Mouse (Mus musculus) urinary bladder, postnatal 10 days (tissue): ENCODE data around the gene Rnf111.
"Not testable (repeated sequence)": the region's sequence is repeated elsewhere in the genome, so short reads cannot be mapped to it uniquely, and the experiment has no call there.

ENCODE experiments used
- DNase-seq: peaks from one replicate; pipeline ENCODE4 v3.0.0; 2022; ENCODE audit warnings: low spot score

Gene Rnf111

DNA sequence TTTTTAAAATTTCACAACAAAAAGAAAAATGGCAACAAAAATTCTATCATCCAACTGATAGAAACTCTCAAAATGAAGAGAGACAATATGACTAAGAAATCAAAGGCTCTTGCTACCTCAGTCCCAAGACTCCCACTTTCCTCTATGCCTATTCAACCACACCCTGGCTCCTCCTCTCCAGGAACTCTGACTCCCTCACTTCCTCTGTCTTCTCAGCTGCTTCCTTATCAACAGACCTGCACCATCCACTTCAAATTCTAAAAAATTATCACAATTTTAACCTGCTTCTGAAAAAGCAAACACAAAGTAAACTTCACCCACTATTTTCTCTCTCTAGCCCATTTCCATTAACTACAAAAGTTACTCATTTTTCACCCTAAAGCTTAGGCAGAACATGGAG is 6.5 kb downstream of the Rnf111 start:
- DNase-seq: no peak

DNA sequence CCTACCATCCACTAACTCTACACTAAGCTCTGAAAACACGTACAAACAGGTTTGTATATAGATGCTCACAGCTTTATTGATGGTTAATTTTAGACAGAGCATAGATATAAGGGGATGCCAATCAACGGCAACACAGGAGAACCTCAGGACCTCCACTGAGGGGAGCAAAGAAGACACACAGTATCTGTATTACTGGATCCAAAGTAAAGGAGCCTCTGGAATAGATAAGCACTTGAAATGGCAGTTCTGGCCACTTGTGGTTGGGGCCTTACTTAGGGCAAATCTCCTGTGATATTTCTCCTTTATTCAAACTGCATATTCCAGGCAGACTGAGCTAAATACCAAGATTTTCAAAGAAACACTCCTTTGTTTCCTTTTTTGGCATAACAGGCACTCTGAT is 10.5 kb downstream of the Rnf111 start:
- no peak for DNase-seq

DNA sequence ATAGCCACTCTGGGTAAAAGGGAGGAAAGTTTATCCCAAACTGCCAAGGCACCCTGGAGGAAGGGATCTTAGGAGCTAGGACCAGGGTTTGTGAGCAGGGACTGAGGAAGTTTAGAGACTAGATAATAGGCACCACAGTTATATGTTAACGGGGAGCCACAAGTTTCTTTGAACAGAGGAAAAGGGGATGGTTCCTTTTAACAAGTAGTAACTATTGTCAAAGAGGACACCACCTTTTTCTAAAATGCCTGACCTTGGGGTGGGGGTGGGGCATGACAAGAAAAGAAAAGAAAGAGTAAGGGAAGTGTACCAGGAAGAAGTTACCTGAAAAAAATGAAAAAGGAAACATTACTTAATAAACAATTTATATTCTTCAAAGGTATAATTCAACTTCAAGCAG is 12.3 kb downstream of the Rnf111 start:
- DNase-seq: no peak

DNA sequence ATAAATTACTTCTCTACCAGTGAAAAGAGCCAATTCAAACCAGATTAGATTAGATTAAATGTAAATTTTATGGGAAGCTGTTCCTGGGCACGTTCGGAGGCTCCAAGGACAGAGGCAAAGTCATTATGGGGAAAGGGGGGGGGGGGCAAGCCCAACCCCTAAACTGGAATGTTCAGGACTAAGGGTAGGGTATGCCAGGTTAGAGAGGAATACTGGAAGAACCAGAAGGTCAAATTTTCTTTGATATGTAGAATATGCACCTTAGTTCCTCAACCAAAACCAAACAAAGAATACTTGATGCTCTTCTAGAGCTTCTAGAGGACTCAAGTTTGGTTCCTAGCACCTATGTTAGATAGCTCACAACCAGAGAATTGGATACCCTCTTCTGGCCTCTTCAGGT is 16.1 kb downstream of the Rnf111 start:
- no peak for DNase-seq

DNA sequence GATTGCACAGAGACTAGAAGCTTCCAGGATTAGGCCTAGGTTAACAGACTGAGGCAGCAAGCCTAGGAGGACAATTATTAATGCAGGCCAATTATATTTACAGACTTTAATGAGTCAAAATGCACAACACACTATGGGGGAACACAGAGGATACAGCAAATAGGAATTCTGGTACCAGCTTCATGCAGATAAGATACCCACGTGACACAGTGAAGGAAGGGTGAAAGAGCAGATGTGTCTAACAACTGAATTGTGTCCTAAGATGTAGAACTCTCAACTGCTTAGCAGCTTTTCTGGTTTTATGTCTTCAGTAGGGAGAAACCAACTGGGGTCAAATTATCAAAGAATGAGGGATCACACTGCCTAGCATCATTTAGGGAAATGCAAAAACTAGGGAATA is 17.7 kb downstream of the Rnf111 start:
- no peak for DNase-seq

DNA sequence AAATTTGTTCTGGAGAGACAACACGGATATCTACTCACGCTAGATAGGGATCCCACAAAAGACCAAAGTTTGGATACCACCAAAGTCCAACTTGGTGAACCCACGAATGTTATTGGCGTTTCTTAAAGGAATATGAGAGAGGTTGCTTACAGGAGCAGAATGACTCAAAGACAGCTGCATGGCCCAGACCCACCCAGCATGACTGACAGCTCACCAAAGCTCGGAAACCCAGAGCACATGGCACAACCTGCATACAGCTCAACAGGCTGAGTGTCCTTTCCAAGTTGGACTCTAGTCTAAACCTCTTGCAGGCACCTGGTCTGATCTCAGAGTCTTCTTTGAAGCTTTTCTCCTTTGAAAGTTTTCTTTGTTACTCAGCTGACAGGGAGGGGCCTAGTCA is 20.0 kb downstream of the Rnf111 start:
- DNase-seq: no peak

DNA sequence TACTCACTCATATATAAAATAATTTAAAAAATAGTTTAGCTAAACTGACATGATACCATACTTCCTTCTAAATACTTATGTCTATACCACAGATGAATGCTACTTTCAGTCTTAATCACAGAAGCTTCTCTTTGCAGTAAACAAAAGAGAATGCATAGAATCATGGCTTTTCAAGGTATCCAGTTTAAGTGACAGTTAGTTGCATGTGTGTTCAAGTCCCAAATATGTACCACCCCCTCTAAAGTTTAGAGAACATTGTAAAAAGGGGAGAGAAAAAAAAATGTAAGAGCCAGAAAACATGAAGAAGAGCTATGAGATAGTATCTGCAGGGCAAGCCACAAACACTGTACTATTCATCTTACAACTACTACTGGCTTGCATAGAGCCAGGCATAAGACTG is 21.7 kb downstream of the Rnf111 start:
- no peak for DNase-seq

DNA sequence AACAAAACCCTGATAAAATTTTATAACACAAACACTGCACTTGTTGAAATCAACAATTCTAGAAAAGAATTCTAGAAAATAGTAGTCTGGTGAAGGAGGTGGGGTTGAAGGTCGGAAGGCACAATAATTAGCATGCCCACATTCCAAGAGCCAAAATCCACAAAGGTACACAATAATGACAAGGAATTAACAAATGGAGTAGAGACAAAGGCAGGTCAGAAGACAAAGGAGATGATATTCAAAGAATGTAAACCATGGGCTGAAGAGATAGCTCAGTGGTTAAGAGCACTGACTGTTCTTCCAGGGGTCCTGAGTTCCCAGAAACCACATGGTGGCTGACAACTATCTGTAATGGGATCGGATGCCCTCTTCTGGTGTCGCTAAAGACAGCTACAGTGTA is 26.3 kb downstream of the Rnf111 start:
- no peak for DNase-seq

DNA sequence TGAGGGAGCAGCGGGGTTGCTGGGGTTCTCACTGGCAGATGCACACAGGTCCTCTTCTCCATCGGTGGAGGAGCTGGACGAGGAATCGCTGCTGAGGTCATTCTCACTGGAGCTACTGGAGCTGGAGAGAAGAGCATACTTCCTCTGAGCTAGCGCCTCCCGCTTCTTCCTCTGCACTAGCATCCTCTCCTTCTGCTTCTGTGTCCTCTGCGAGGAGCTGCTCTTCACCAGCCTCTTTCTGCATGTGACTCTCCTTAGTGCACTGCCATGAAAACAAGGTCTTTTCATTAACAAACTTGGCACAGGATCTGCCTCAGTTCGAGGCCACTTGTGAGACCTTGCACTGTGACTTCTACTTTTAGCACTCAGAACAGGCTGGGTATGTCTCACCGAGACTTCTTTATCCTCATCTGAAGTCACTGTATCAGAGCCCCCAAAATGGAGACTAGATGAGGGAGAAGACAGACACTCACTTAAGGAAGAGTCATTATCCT is 27.7 kb downstream of the Rnf111 start:
- no peak for DNase-seq

DNA sequence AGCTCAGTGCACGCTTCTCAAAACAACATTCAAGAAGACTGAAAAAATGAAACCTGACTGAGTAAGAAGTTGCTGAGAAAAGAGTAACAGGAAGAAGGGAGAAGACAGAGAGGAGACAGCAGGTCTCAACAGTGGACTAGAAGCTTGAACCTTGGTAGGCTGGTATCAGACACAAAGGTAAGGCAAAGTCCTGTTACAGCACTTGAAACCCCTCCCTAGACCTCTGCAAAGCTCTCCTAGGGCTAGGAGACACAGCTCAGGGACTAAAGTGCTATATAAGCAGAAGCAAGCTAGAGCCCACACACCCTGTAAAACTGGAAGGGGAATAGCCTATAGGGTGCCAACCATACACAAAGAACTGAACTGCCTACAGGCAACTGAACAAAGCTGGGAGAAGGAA is 30.1 kb downstream of the Rnf111 start:
- no peak for DNase-seq

DNA sequence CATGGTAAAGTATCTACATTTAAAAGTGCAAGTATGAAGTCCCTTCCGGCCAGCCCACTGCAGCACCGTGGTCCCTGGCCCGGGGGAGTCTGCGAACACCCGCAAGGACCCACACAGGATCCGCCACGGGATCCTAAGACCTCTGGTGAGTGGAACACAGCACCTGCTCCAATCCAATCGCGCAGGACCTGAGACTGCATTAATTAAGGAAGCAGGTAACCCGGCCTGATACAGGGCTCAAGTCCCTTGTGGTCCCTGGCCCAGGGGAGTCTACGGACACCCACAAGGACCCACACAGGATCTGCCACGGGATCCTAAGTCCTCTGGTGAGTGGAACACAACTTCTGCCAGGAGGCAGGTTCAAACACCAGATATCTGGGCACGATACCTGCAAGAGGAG is 40.4 kb downstream of the Rnf111 start:
- not testable (repeated sequence) for DNase-seq

DNA sequence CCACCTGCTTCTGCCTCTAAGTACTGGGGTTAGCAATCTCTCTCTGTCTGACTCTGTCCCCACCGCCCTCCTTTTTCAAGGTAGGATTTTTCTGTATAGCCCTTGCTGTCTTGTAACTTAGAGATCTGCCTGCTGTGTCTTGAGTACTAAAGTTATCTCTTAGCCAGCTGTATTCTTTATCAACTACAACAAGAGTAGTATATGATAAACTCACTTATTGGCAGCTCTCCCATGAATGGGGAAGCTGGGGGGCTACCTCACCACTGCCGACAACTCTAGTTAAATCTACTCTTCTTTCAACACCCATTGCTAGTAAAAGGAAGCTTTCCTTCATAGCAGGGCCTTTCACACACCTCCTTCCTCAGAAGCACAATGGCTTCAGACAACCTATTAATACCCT is 51.2 kb downstream of the Rnf111 start:
- no peak for DNase-seq

DNA sequence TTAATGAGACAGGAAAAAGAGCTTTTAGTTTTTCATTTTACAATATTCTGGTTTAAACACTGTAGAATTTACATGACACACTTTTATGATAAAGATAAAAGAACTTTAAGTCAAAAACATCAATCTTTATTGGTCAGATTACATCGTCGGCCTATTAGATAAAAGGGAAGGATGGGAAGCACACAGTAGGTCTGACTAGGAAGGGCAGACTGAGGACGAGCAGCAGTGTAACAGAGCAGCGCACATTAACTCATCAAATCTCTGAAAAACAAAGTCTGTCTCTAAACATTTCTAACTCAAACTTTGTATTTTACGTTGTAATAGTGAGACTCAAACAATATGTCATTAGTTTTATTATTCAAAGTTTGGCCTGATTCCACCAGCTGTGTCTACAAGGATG is 54.5 kb downstream of the Rnf111 start:
- no peak for DNase-seq

DNA sequence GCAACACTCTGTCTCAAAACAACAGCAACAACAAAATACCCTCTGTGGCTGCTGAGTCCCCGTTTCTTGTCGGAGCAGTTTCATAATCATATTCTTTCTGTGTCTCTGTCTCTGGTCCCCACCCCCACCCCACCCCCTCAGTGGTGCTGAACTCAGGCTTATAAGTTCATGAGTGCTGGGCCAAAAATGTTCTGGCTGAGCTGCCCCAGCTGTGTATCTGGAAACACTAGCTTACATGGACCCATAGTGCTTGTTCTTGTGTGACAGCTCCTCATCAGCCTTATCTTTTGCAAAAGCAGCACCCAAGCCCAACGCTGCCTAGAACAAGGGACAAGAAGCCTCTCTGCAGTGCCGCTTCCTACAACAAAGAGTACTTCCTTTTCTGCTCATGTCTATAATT is 63.6 kb downstream of the Rnf111 start:
- no peak for DNase-seq

DNA sequence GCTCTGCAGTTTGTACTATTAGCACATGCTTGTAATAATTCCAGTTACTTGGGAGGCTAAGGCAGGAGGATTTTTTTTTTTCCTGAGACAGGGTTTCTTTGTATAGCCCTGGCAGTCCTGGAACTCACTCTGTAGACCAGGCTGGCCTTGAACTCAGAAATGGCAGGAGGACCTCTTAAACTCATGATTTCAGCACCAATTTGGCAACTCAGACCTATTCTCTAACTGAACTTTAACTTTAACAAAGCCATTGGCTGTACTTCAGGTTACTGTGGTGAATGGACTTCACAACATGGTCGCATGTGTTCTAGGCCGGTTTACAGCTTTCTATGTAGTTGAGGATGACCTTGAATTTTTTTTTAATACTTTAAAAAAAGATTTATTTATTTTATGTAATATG is 80.9 kb downstream of the Rnf111 start:
- no peak for DNase-seq

DNA sequence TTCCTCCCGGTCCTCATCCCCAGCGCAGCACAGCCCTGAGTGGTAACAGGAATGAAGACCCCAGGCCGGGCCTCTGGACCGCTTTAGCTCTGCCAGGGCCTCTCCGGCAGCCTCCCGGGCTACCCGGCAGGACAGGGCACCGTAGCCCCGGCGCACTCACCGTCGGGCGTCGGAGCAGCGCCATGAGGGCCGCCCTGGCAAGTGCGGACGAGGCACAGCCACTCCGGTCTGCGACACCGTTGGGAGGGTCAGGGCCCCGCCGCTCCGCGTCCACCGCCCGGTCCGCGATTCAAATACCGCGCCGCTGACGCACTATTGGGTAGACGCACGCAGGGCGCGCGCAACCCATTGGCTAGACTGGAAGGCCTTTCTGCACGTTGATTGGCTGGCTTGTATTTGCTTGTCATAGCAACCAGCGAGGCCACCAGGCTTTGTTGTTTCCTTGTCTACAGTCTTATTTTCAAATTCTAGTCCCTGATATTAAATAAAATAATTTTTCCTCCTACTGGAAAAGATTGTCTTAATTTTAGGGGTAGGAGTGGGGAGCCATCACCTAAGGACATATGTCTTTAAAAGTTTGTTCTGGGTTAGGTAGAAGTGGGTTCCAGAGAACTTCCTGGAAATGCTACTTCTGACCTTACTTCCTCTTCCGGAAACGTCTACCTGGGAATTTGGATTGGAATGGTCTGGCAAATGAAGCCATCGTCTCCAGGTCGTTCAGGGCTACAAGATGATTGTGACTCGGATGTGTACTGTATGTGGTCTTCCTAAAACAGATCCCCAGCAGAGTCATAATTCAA is 82.1 kb downstream of the Rnf111 start, which contains the start of gene Ccnb2:
Gene Ccnb2 (minus strand): TSS at position 291 of the 800 bp plus-strand sequence.
- peak; percentile 38 for DNase-seq

DNA sequence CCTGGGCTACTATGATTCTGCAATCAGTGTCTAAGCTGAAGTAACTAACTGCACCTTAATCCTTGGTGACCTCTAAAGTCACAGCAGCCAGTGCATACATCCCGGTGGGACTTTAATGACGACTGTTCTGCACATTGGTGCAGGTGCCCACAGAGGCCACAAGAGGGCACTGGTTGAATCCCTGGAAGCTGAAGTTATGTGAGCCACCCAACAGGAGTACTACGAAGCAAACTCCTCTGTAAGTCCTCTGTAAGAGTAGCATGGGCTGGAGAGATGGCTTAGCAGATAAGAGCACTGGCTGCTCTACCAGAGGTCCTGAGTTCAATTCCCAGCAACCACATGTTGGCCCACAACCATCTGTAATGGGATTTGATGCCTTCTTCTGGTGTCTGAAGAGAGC is 87.1 kb downstream of the Rnf111 start:
- DNase-seq: no peak

DNA sequence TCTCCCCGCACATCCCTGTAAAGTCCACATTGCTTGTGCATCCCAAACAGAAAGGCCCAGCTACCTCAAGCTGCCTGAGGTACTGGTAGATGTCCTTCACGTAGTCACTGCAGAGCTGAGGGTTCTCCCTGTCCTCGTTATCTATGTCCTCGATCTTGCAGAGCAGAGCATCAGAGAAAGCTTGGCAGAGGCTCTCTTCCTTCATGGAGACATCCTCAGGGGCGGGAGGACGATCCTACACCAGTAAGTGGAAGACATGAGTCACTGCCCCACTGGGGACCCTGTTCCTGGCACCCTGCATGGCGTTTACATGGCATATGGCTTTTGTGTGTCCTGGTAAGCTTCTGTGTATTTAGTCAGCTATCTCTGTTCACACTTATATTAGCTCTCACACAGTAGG is 90.5 kb downstream of the Rnf111 start:
- no peak for DNase-seq

DNA sequence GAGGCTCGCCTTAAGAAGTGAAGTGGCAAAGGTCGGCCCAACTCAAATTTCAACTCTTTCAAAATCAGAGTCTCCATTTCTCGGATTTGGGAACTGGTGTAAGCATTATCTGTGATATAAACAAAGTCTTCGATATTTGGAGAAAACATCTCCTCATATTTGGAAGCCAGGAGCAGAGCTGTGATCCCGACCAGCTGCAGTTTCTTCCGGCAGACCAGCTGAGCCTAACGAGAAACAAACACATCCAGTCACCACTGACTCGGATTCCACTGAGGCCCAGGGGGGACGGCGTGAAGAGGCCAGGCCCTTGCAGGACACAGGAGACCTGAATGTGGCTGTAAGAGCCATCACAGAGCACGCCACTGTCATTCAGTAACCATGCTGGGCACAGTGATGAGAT is 92.9 kb downstream of the Rnf111 start:
- DNase-seq: no peak

DNA sequence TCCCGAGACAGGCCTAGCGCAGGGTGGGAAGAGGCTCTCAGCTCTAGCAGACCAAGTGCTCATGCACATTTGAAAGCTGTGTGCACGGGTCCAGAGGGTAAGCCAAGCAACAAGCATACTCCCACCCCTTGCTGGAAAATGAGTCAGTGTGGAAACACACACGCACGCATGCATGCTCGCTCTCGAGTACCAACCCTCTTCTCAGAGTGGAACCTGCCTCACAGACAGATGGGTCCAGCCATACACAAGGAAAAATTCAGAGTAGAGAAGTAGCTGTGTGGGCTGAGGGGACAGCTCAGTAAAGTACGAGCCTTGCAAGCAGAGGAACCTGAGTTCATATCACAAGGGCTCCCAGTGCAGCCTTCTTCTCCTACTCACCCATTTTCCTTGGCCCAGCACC is 93.8 kb downstream of the Rnf111 start:
- no peak for DNase-seq

DNA sequence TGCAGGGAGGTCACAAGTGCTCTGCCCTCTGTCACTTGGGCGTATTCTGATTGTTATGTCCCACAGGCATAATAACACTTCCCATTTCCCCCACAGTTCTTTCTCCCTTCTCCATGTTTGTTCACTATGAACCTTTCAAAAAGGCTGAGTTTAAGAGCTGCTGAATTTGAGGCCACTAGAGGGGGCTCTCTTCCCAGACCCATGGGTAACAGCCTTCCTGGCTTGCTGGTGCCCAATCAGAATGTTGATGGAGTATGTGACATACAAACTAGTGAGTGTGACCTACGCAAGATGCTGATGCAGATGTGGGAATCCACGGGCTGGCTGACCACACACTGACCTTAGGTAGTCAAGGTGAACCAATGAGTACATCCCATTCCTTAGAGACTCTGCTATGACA is 94.7 kb downstream of the Rnf111 start:
- no peak for DNase-seq

DNA sequence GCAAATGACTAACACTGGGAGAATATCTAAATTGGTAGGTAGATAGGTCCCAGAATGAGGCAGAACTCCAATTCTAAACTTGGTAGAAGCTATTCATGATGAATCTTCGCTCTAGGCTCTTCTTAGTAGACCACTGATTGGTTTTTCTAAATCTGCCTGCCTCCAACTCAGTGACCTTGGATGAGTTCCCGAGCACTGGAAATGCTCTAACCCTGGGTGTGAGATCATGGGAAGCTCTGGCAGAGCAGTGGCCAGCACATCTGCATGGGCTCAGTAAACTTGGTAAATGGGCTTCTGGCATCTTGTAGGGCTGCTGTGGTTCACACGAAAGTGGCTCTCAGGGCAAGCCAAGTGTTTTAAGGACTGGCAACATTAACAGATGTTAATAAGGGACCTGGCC is 96.9 kb downstream of the Rnf111 start:
- no peak for DNase-seq

DNA sequence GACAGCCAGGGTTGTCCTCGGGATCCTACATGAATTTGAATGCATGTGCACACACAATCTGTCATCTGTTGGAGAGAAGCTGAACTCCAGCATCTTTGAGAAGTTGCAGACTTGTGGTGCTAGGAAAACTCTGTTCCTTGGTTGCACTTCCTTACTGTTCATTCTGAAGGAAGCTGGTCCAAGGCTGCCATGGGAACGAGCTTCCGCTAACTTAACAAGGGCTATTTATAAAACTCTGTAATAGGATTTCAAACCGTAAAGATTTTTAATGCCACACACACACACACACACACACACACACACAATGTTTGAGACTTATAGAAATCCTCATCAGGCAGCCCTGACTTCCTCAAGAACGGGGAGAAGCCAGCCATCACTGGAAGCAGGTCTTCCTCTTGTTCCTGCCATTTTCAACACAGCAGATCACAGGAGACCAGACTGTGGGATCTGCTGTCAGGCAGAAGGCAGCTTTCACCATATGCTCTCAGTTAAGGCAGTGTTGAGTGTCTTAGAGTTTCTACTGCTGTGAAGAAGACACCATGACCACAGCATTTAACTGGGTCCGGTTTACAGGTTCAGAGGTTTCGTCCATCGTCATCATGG is 101.5 kb downstream of the Rnf111 start:
- DNase-seq: no peak

DNA sequence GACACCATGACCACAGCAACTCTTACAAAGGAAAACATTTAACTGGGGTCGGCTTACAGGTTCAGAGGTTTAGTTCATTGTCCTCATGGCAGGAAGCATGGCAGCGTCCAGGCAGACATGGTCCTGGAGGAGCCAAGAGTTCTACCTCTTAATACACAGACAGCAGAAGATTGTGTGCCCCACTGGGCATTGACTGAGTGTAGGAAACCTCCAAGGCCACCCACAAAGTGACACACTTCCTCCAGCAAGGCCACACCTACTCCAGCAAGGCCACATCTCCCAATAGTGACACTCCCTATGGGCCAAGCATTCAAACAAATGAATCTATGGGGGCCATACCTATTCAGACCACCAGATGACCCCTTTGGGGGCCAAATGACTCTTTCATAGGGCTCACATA is 107.4 kb downstream of the Rnf111 start:
- DNase-seq: no peak
